Mouse (Mus musculus) thymus, adult 2 months (tissue): ENCODE results near the gene Hvcn1.

ENCODE experiments used
- CTCF ChIP-seq: fragments of 200-500 bp; IDR thresholded peaks from 2 replicates; pipeline ENCODE4 v1.5.1; 2012; ENCODE audit warnings: mild to moderate bottlenecking, control low read depth, low read length, moderate library complexity, borderline replicate concordance; ENCODE audit not compliant: control insufficient read depth, poor library complexity, insufficient read depth; ENCODE audit errors: extremely low read depth
- POLR2A ChIP-seq: fragments of 200-500 bp; IDR thresholded peaks from 2 replicates; pipeline ENCODE4 v1.6.1; 2012; ENCODE audit warnings: mild to moderate bottlenecking, low read length, control low read depth, moderate library complexity; ENCODE audit not compliant: control insufficient read depth, poor library complexity, insufficient read depth; ENCODE audit errors: extremely low read depth

- TF ChIP-seq POLR2A = no peak
- no peak for TF ChIP-seq CTCF
Measured at GRCm38 (mm10) chr5:122189115-122189514, 17.5 kb upstream of the Hvcn1 start.
